Mouse (Mus musculus): ENCODE measurements around the gene Srpk1. TPM values are rescaled to one million over a fixed set of nuclear protein-coding genes. Genes with fewer than 3 reads are reported as not detected.
"Not testable (repeated sequence)": the region's sequence is repeated elsewhere in the genome, so short reads cannot be mapped to it uniquely, and the experiment has no call there.

Gene Srpk1
- polyA plus RNA-seq, 1 experiment from 2014 or later: 84.9 TPM

DNA sequence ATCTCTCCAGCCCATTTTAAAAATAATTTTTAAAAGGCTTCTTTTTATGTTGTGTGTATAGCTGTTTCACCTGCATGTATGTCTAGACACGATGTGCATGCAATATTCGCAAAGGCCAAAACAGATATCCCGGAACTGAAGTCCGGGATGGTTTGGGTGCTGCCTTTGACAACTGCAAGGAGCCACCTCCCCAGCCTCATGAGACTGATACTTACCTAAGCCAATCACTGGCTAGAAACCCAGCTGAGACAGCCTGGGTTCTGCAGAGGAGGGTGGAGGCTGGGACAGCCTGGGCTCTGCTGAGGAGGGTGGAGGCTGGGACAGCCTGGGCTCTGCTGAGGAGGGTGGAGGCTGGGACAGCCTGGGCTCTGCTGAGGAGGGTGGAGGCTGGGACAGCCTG lies 68.5 kb downstream of the Srpk1 start:
- not testable (repeated sequence) for H3K27ac ChIP-seq (ENCODE audit: low read length); H3K9ac ChIP-seq (ENCODE audit: low read depth, low read length); H3K9me3 ChIP-seq (replicated peaks; ENCODE audit: control insufficient read depth, low read length, poor library complexity, severe bottlenecking); H3K36me3 ChIP-seq (ENCODE audit: control insufficient read depth, insufficient read depth, low read length); H3K4me1 ChIP-seq (ENCODE audit: control insufficient read depth, insufficient read depth, low read length); H3K4me3 ChIP-seq (ENCODE audit: low read depth, low read length); H3K27me3 ChIP-seq (ENCODE audit: control insufficient read depth, insufficient read depth, low read depth, low read length); ATAC-seq; H3K4me2 ChIP-seq (ENCODE audit: low read length)
- WGBS: 93% methylated on average over 4 of the region's 4 CpGs

DNA sequence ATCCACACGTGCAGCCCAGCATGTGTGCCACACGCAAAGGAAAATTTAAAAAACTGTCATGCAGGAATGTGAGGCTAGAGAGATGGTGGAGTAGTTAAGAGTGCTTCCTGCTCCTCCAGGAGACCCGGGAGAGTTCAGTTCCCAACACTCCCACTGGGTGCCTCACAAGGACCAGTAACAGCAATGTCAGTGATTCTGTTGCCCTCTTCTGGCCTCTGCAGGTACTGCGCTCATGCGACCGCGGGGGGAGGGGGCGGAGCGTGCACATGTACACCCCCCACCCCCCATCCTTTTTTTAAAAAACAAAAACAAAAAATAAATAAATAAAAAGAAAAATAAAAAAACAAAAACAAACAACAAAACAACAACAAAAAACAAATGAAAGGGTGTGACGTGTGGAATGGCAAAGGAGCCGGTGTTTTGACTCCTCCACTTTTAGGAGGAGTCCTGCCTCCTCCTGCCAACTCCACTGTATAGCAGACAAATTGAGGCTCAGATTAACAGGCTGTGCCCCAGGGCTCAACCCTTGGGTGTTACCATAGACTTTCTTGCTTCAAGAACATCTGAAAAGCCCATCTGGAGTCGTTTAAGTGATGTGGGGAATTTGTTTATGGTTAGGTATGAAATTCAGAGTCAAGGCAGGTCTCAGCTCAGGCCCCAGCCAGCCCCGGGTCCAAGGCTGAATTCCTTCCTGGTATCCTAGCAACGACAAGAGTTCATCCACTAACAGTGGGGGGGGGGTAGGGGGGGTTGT lies 69.3 kb downstream of the Srpk1 start:
- no peak for ATAC-seq

DNA sequence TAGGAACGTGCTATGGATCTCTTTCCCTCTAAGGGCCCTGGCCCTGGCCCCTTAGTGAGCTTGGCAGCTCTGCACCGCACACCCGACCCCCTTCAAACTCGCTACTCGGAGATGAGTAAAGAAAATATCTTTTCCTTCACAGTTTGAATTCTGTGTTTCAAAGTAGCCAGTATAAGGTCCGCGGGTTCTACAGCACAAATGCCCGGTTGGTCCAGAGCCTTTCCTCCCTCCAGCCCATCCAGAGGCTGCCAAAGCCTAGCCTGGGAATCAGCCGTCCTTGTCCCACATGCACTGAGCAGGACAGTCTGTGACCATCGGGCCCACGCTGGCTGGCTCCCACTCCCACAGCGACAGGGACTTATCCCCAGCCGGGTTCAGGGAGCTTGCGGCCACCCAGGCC lies 73.4 kb downstream of the Srpk1 start, which contains the start of gene Clpsl2:
TSS of gene Clpsl2 (plus strand) at position 301 of the 400 bp plus-strand sequence.
- Histone ChIP-seq H3K9me3 (replicated peaks; ENCODE audit: control insufficient read depth, low read length, poor library complexity, severe bottlenecking) (no peaks in the 10 kb centered on the region), H3K27ac (ENCODE audit: low read length) (no peak within 1 kb of the TSS), H3K4me2 (ENCODE audit: low read length) (no peak within 1 kb of the TSS), H3K9ac (ENCODE audit: low read depth, low read length) (no peak within 1 kb of the TSS), H3K36me3 (ENCODE audit: control insufficient read depth, insufficient read depth, low read length) (no peaks in the 10 kb centered on the region), H3K27me3 (ENCODE audit: control insufficient read depth, insufficient read depth, low read depth, low read length) (no peaks in the 10 kb centered on the region), H3K4me1 (ENCODE audit: control insufficient read depth, insufficient read depth, low read length) (no peaks in the 10 kb centered on the region), H3K4me3 (ENCODE audit: low read depth, low read length) (no peak within 1 kb of the TSS)
- 76% methylated on average over 14 of the region's 14 CpGs for WGBS
- ATAC-seq: no peak

More for the DNA sequence above, 69.3 kb downstream of the Srpk1 start:
- Histone ChIP-seq H3K9ac (ENCODE audit: low read depth, low read length) (no peak overlapping the region), H3K9me3 (replicated peaks; ENCODE audit: control insufficient read depth, low read length, poor library complexity, severe bottlenecking) (no peaks in the 10 kb centered on the region), H3K36me3 (ENCODE audit: control insufficient read depth, insufficient read depth, low read length) (no peaks in the 10 kb centered on the region), H3K4me2 (ENCODE audit: low read length) (no peak overlapping the region), H3K27me3 (ENCODE audit: control insufficient read depth, insufficient read depth, low read depth, low read length) (no peaks in the 10 kb centered on the region), H3K4me3 (ENCODE audit: low read depth, low read length) (no peak overlapping the region), H3K4me1 (ENCODE audit: control insufficient read depth, insufficient read depth, low read length) (no peaks in the 10 kb centered on the region; the same call in 1 of the 2 replicates), H3K27ac (ENCODE audit: low read length) (no peak overlapping the region)
- WGBS: 4% methylated on average over 14 of the region's 14 CpGs

DNA sequence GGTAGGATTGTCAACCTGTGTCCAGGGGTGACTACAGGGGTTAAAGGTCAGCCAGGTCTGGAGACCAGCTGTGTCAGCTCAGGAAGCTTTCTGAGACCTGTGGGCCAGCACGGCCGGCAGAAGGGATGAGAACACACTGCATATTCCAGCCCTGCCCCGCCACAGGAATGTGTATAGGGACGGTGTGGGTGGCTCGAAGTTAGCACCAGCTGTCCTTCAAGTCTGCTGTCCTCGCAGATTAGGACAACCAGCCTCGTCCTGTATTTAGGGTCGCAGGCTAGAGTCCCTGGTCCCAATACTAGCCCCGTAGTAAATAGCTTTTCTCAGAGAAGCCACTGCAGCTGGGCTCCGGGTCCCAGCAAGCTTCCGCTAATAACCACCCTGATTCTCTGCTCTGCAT lies 74.0 kb downstream of the Srpk1 start:
- no peak overlapping the region for H3K4me3 ChIP-seq (ENCODE audit: low read depth, low read length)
- H3K9ac ChIP-seq (ENCODE audit: low read depth, low read length): no peak overlapping the region
- H3K36me3 ChIP-seq (ENCODE audit: control insufficient read depth, insufficient read depth, low read length): no peaks in the 10 kb centered on the region
- no peaks in the 10 kb centered on the region for H3K4me1 ChIP-seq (ENCODE audit: control insufficient read depth, insufficient read depth, low read length)
- no peak for ATAC-seq
- no peak overlapping the region for H3K27ac ChIP-seq (ENCODE audit: low read length)
- 76% methylated on average over 11 of the region's 11 CpGs for WGBS
- no peaks in the 10 kb centered on the region for H3K27me3 ChIP-seq (ENCODE audit: control insufficient read depth, insufficient read depth, low read depth, low read length)
- no peaks in the 10 kb centered on the region for H3K9me3 ChIP-seq (replicated peaks; ENCODE audit: control insufficient read depth, low read length, poor library complexity, severe bottlenecking)
- no peak overlapping the region for H3K4me2 ChIP-seq (ENCODE audit: low read length)

DNA sequence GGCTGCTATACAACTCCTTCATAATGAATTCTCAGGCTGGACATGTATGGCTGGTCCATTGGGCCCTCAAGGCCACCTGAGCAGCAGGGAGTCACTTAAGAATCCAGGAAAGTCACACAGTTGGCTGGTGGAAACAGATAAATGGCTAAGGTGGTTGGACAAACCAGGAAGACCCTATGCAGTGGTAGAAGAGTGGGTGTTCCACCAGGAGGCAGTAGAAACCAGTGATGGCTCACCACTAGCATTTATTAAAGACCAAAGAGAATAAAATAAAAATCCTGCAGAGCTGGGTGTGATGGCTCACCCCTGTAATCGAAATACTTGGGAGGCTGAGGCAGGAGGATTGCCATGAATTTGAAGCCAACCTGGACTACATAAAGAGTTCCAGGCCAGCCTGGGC lies 75.6 kb downstream of the Srpk1 start:
- Histone ChIP-seq H3K4me1 (ENCODE audit: control insufficient read depth, insufficient read depth, low read length) (no peaks in the 10 kb centered on the region), H3K36me3 (ENCODE audit: control insufficient read depth, insufficient read depth, low read length) (no peaks in the 10 kb centered on the region), H3K9ac (ENCODE audit: low read depth, low read length) (no peak overlapping the region), H3K27ac (ENCODE audit: low read length) (no peak overlapping the region), H3K9me3 (replicated peaks; ENCODE audit: control insufficient read depth, low read length, poor library complexity, severe bottlenecking) (no peaks in the 10 kb centered on the region), H3K4me2 (ENCODE audit: low read length) (no peak overlapping the region), H3K4me3 (ENCODE audit: low read depth, low read length) (no peak overlapping the region), H3K27me3 (ENCODE audit: control insufficient read depth, insufficient read depth, low read depth, low read length) (no peaks in the 10 kb centered on the region)
- WGBS: 77% methylated on average over 1 of the region's 1 CpGs
- no peak for ATAC-seq

DNA sequence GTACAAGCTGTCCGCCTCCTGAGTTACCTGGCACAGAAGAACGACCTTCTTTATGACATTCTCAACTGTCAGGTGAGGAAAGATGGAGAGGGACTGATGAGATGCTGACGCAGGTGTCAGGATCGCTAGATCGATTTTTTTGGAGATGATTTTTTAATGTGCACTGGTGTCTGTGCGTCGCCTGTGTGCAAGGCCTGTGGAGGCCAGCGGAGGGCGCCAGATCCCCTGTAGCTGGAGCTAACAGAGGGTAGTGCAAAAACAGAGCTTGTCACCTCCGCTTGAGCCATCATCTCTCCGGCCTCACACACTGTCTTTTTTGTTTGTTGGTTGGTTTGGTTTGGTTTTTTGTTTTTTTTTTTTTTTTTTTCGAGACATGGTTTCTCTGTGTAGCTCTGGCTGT lies 84.6 kb downstream of the Srpk1 start:
- no peaks in the 10 kb centered on the region for H3K36me3 ChIP-seq (ENCODE audit: control insufficient read depth, insufficient read depth, low read length)
- H3K4me2 ChIP-seq (ENCODE audit: low read length): no peak overlapping the region
- ATAC-seq: no peak
- no peaks in the 10 kb centered on the region for H3K27me3 ChIP-seq (ENCODE audit: control insufficient read depth, insufficient read depth, low read depth, low read length)
- H3K9ac ChIP-seq (ENCODE audit: low read depth, low read length): no peak overlapping the region
- peaks cover 6% of the 10 kb centered on the region; the same call in 1 of the 2 replicates for H3K9me3 ChIP-seq (replicated peaks; ENCODE audit: control insufficient read depth, low read length, poor library complexity, severe bottlenecking)
- no peaks in the 10 kb centered on the region for H3K4me1 ChIP-seq (ENCODE audit: control insufficient read depth, insufficient read depth, low read length)
- no peak overlapping the region for H3K4me3 ChIP-seq (ENCODE audit: low read depth, low read length)
- no peak overlapping the region for H3K27ac ChIP-seq (ENCODE audit: low read length)
- WGBS: 57% methylated on average over 12 of the region's 12 CpGs

Small RNA genes within 50 kb of the gene (microRNA-seq; reads per million reads assigned to microRNA genes)
- gene Mir6969: not detected

Other genes starting within 250 kb of the Srpk1 start
- 36.3 and 40.5 TPM in 2 replicates for gene Fkbp5, start 105.2 kb downstream of the Srpk1 start, polyA plus RNA-seq (2015; fragmentation: Nextera tagmentation; extraction: Ambion mirVana)
- gene Armc12, start 91.9 kb downstream of the Srpk1 start, polyA plus RNA-seq (2015; fragmentation: Nextera tagmentation; extraction: Ambion mirVana): not detected in 2 replicates
- not detected in 2 replicates for gene Clpsl2, start 73.3 kb downstream of the Srpk1 start, polyA plus RNA-seq (2015; fragmentation: Nextera tagmentation; extraction: Ambion mirVana)
- not detected in 2 replicates for gene Clps, start 61.9 kb downstream of the Srpk1 start, polyA plus RNA-seq (2015; fragmentation: Nextera tagmentation; extraction: Ambion mirVana)
- 13.1 and 16.6 TPM in 2 replicates for gene Lhfpl5, start 47.1 kb downstream of the Srpk1 start, polyA plus RNA-seq (2015; fragmentation: Nextera tagmentation; extraction: Ambion mirVana)
- gene Slc26a8, start 67.5 kb upstream of the Srpk1 start, polyA plus RNA-seq (2015; fragmentation: Nextera tagmentation; extraction: Ambion mirVana): 1.6 and 2.1 TPM in 2 replicates
- gene Mapk14, start 68.6 kb upstream of the Srpk1 start, polyA plus RNA-seq (2015; fragmentation: Nextera tagmentation; extraction: Ambion mirVana): 23.2 TPM in 2 replicates
- 2.3 and 3.2 TPM in 2 replicates for gene AC170998.1, start 103.4 kb upstream of the Srpk1 start, polyA plus RNA-seq (2015; fragmentation: Nextera tagmentation; extraction: Ambion mirVana)
- gene Mapk13, start 146.6 kb upstream of the Srpk1 start, polyA plus RNA-seq (2015; fragmentation: Nextera tagmentation; extraction: Ambion mirVana): 0.82 and 0.85 TPM in 2 replicates
- gene Brpf3, start 178.4 kb upstream of the Srpk1 start, polyA plus RNA-seq (2015; fragmentation: Nextera tagmentation; extraction: Ambion mirVana): 5.3 and 8.5 TPM in 2 replicates
- gene Pnpla1, start 235.7 kb upstream of the Srpk1 start, polyA plus RNA-seq (2015; fragmentation: Nextera tagmentation; extraction: Ambion mirVana): 0.06 TPM in 1 of 2 replicates, not detected in the other

Measured in midbrain, embryonic 16.5 days (tissue).